Mouse (Mus musculus) gastrocnemius, postnatal 36 days (tissue): Measurements from ENCODE around the gene Col12a1. TPM values are rescaled to one million over a fixed set of nuclear protein-coding genes. Genes with fewer than 3 reads are reported as not detected.
A peak's percentile ranks its signal among the peaks of the same experiment; 100 is the strongest.
"Not testable (repeated sequence)": the region's sequence is repeated elsewhere in the genome, so short reads cannot be mapped to it uniquely, and the experiment has no call there.

Experiments used
- DNase-seq, 2 experiments: peaks; one replicate each; pipeline ENCODE4 v3.0.0; 2022
- intact Hi-C: fragments of 180-260 bp; cut with DNase I; formaldehyde crosslinking; loops from one replicate; pipeline ENCODE4 v1.15.1; 2025
- total RNA-seq, 2 experiments: library from RNA; stranded (reverse); gene quantifications; 2 replicates each; pipeline ENCODE4 v1.2.3; 2021

Gene Col12a1
- total RNA-seq, 2 experiments from 2014 or later = 11.7 TPM

- intact Hi-C loops = no loop called here
- DNase-seq = peak; percentile 44 to 54
Observed at GRCm38 (mm10) chr9:79714471-79715045, 4.1 kb downstream of the Col12a1 start.

GRCm38 (mm10) chr9:79689771-79690535, 28.7 kb downstream of the Col12a1 start:
- intact Hi-C loops = loop anchor here (10.0 kb wide), 1 partner anchor 175 kb away; no protein-coding TSS in a partner anchor
- DNase-seq = no peak

- no peak for DNase-seq
- intact Hi-C loops = no loop called here
Observed at GRCm38 (mm10) chr9:79689342-79689741, 29.3 kb downstream of the Col12a1 start.

- DNase-seq = no peak
- intact Hi-C loops = no loop called here
Observed at GRCm38 (mm10) chr9:79687227-79687626, 31.4 kb downstream of the Col12a1 start.

GRCm38 (mm10) chr9:79686049-79686448, 32.6 kb downstream of the Col12a1 start:
- intact Hi-C loops = no loop called here

GRCm38 (mm10) chr9:79680453-79681240, 38.0 kb downstream of the Col12a1 start:
- DNase-seq = peak in 1 of 2 experiments; percentile 42
- intact Hi-C loops = no loop called here

More at GRCm38 (mm10) chr9:79686049-79686448, 32.6 kb downstream of the Col12a1 start:
- DNase-seq = no peak

- intact Hi-C loops, DNase-seq: not testable (repeated sequence)
Observed at GRCm38 (mm10) chr9:79668806-79669205, 49.8 kb downstream of the Col12a1 start.

- DNase-seq = no peak
- intact Hi-C loops = no loop called here
Observed at GRCm38 (mm10) chr9:79653327-79654150, 65.1 kb downstream of the Col12a1 start.

- DNase-seq = no peak
- intact Hi-C loops = no loop called here
Observed at GRCm38 (mm10) chr9:79648587-79648986, 70.0 kb downstream of the Col12a1 start.

- no peak for DNase-seq
- intact Hi-C loops = no loop called here
Observed at GRCm38 (mm10) chr9:79645757-79646156, 72.9 kb downstream of the Col12a1 start.

- intact Hi-C loops = no loop called here
- peak in 1 of 2 experiments; percentile 8 for DNase-seq
Observed at GRCm38 (mm10) chr9:79639430-79640090, 79.1 kb downstream of the Col12a1 start.

- intact Hi-C loops = no loop called here
- DNase-seq = no peak
Observed at GRCm38 (mm10) chr9:79637879-79638278, 80.8 kb downstream of the Col12a1 start.

GRCm38 (mm10) chr9:79634076-79634475, 84.6 kb downstream of the Col12a1 start:
- intact Hi-C loops = no loop called here
- no peak for DNase-seq

- intact Hi-C loops = no loop called here
- DNase-seq = no peak
Observed at GRCm38 (mm10) chr9:79631186-79631585, 87.4 kb downstream of the Col12a1 start.

GRCm38 (mm10) chr9:79618839-79619597, 99.6 kb downstream of the Col12a1 start:
- DNase-seq = no peak
- intact Hi-C loops = no loop called here

- intact Hi-C loops = no loop called here
- no peak for DNase-seq
Observed at GRCm38 (mm10) chr9:79617336-79617735, 101.3 kb downstream of the Col12a1 start.

- no peak for DNase-seq
- intact Hi-C loops = no loop called here
Observed at GRCm38 (mm10) chr9:79616040-79616439, 102.6 kb downstream of the Col12a1 start.

- peak; percentile 40 to 49 for DNase-seq
- intact Hi-C loops = no loop called here
Observed at GRCm38 (mm10) chr9:79610286-79610685, 108.3 kb downstream of the Col12a1 start.

- intact Hi-C loops = no loop called here
Observed at GRCm38 (mm10) chr9:79609661-79610060, 109.0 kb downstream of the Col12a1 start.

More at GRCm38 (mm10) chr9:79609661-79610060, 109.0 kb downstream of the Col12a1 start:
- no peak for DNase-seq
